7 mouse cellular contexts compared by ENCODE assay signal in genomic region chr10:82241401-82241788, GRCm38 (mm10). TPM values are rescaled to one million over a fixed set of nuclear protein-coding genes. Genes with fewer than 3 reads are reported as not detected.
A peak's percentile ranks its signal among the peaks of the same experiment; 100 is the strongest.
DNase-seq lines count a peak whose midpoint lies in the region; ATAC-seq and TF ChIP-seq lines count a peak whose summit lies in the region.

No protein-coding gene starts in this region.

- 71% methylated on average over 5 of the region's 5 CpGs for WGBS in lung, embryonic 16.5 days
- WGBS in forebrain, embryonic 12.5 days: 75% methylated on average over 5 of the region's 5 CpGs
- WGBS in limb, embryonic 14.5 days: 64% methylated on average over 5 of the region's 5 CpGs
- 74% methylated on average over 5 of the region's 5 CpGs for WGBS in stomach, embryonic 14.5 days

- peak overlapping the region; percentile 83 for H3K9ac ChIP-seq in lung, embryonic 16.5 days (ENCODE audit: low read length)
- H3K9ac ChIP-seq in forebrain, embryonic 12.5 days: no peak overlapping the region
- H3K9ac ChIP-seq in limb, embryonic 14.5 days (ENCODE audit: low read depth, low read length, severe bottlenecking): peak overlapping the region; percentile 77
- no peak overlapping the region for H3K9ac ChIP-seq in stomach, embryonic 14.5 days (replicated peaks; ENCODE audit: low read depth, low read length)

- peak overlapping the region; percentile 78 for H3K4me3 ChIP-seq in lung, embryonic 16.5 days (ENCODE audit: low read length)
- H3K4me3 ChIP-seq in forebrain, embryonic 12.5 days (replicated peaks): peak overlapping the region; percentile 75
- H3K4me3 ChIP-seq in limb, embryonic 14.5 days (replicated peaks; ENCODE audit: low read length): peak overlapping the region; percentile 83
- peak overlapping the region; percentile 81 for H3K4me3 ChIP-seq in stomach, embryonic 14.5 days (ENCODE audit: low read depth, low read length)

- no peak overlapping the region; the same call in 1 of the 2 replicates for H3K27ac ChIP-seq in lung, embryonic 16.5 days (ENCODE audit: low read length)
- H3K27ac ChIP-seq in forebrain, embryonic 12.5 days: peak overlapping the region; percentile 89; the same call in 1 of the 2 replicates
- 0 out of 2 replicates have a peak overlapping the region, but pooled peaks have one; percentile 30 for H3K27ac ChIP-seq in limb, embryonic 14.5 days (replicated peaks; ENCODE audit: low read depth, low read length)
- no peak overlapping the region for H3K27ac ChIP-seq in stomach, embryonic 14.5 days (ENCODE audit: low read length)

- TF ChIP-seq POLR2A in limb, embryonic 14.5 days (IDR thresholded peaks at IDR 0.05; ENCODE audit: borderline replicate concordance, extremely low read depth, insufficient read depth, insufficient read length): no peak

- H3K27me3 ChIP-seq in lung, embryonic 16.5 days (ENCODE audit: control insufficient read depth, insufficient read depth, low read depth, low read length): no peaks in the 10 kb centered on the region
- no peaks in the 10 kb centered on the region for H3K27me3 ChIP-seq in forebrain, embryonic 12.5 days
- H3K27me3 ChIP-seq in limb, embryonic 14.5 days (ENCODE audit: control insufficient read depth, insufficient read depth, low read length): no peaks in the 10 kb centered on the region
- no peaks in the 10 kb centered on the region for H3K27me3 ChIP-seq in stomach, embryonic 14.5 days (ENCODE audit: control insufficient read depth, insufficient read depth, low read length)

- ATAC-seq in lung, embryonic 16.5 days (ENCODE audit: low read depth): no peak
- ATAC-seq in forebrain, embryonic 12.5 days (ENCODE audit: low FRiP score): no peak
- peak; percentile 31; the same call in 1 of the 2 replicates for ATAC-seq in limb, embryonic 14.5 days (ENCODE audit: low FRiP score, low read depth)
- ATAC-seq in stomach, embryonic 14.5 days (ENCODE audit: insufficient number of reproducible peaks, insufficient read depth, low FRiP score, low read depth): no peak

- H3K36me3 ChIP-seq in lung, embryonic 16.5 days (ENCODE audit: control insufficient read depth, insufficient read depth, low read length): peaks cover 6% of the 10 kb centered on the region; the same call in 1 of the 2 replicates
- peaks cover 15% of the 10 kb centered on the region for H3K36me3 ChIP-seq in forebrain, embryonic 12.5 days (replicated peaks)
- H3K36me3 ChIP-seq in limb, embryonic 14.5 days (ENCODE audit: control insufficient read depth, insufficient read depth, low read length): peaks cover 5% of the 10 kb centered on the region
- H3K36me3 ChIP-seq in stomach, embryonic 14.5 days (ENCODE audit: control insufficient read depth, insufficient read depth, low read length): no peaks in the 10 kb centered on the region

- peaks cover 2% of the 10 kb centered on the region; the same call in 1 of the 2 replicates for H3K4me1 ChIP-seq in lung, embryonic 16.5 days (replicated peaks; ENCODE audit: control insufficient read depth, insufficient read depth, low read length)
- peaks cover 5% of the 10 kb centered on the region; the same call in 1 of the 2 replicates for H3K4me1 ChIP-seq in forebrain, embryonic 12.5 days
- H3K4me1 ChIP-seq in limb, embryonic 14.5 days (ENCODE audit: control insufficient read depth, insufficient read depth, low read length): peaks cover 3% of the 10 kb centered on the region; the same call in 1 of the 2 replicates
- H3K4me1 ChIP-seq in stomach, embryonic 14.5 days (ENCODE audit: control insufficient read depth, insufficient read depth, low read length): no peaks in the 10 kb centered on the region

- H3K9me3 ChIP-seq in lung, embryonic 16.5 days (ENCODE audit: control insufficient read depth, low read length): peaks cover 5% of the 10 kb centered on the region; the same call in 1 of the 2 replicates
- H3K9me3 ChIP-seq in forebrain, embryonic 12.5 days: peaks cover 25% of the 10 kb centered on the region
- peaks cover 6% of the 10 kb centered on the region; the same call in 1 of the 2 replicates for H3K9me3 ChIP-seq in limb, embryonic 14.5 days (ENCODE audit: control insufficient read depth, low read length)
- peaks cover 5% of the 10 kb centered on the region; the same call in 1 of the 2 replicates for H3K9me3 ChIP-seq in stomach, embryonic 14.5 days (ENCODE audit: control insufficient read depth, low read depth, low read length)

- peak overlapping the region; percentile 72 for H3K4me2 ChIP-seq in lung, embryonic 16.5 days (ENCODE audit: low read depth, low read length)
- peak overlapping the region; percentile 68 for H3K4me2 ChIP-seq in forebrain, embryonic 12.5 days
- H3K4me2 ChIP-seq in limb, embryonic 14.5 days (replicated peaks; ENCODE audit: low read depth, low read length, severe bottlenecking): peak overlapping the region; percentile 57
- H3K4me2 ChIP-seq in stomach, embryonic 14.5 days (replicated peaks; ENCODE audit: low read depth, low read length): peak overlapping the region; percentile 73

- no peak for DNase-seq in lung, postnatal 14 days
- peak; percentile 3 for DNase-seq in limb, embryonic 14.5 days (ENCODE audit: low spot score)
- no peak for DNase-seq in thymus, postnatal 14 days
- no peak for DNase-seq in adrenal gland, postnatal 4 days (ENCODE audit: low spot score in 2 of 2)

RNA-seq across cellular contexts. Expression of gene Zfp938, which starts 0.3 kb away (rescaled TPM):
- polyA plus RNA-seq in lung, embryonic 16.5 days (2015; fragmentation: Nextera tagmentation; extraction: Ambion mirVana): 15.3 and 16.4 TPM in 2 replicates
- 15.0 and 15.8 TPM in 2 replicates for polyA plus RNA-seq in forebrain, embryonic 12.5 days (2016; fragmentation: Nextera tagmentation; extraction: Ambion mirVana)
- polyA plus RNA-seq in limb, embryonic 14.5 days (2012; rRNA removed): 8.9 and 13.9 TPM in 2 replicates
- 15.9 and 17.2 TPM in 2 replicates for polyA plus RNA-seq in limb, embryonic 14.5 days (2014; fragmentation: Nextera tagmentation; extraction: Ambion mirVana)
- polyA plus RNA-seq in stomach, embryonic 14.5 days (2014; fragmentation: Nextera tagmentation; extraction: Ambion mirVana): 16.6 and 17.0 TPM in 2 replicates
- total RNA-seq in adrenal gland, postnatal 4 days (2021): 10 to 100 TPM in 1 of 2 experiments, 1 to 10 TPM in 1; 9.8 to 11.6 TPM

Comparison
In these comparisons a context has a peak if more than half of its experiments do, and no peak if none do; other contexts are left out.
1. H3K27ac ChIP-seq: peak in forebrain, embryonic 12.5 days (single experiment) and limb, embryonic 14.5 days (single experiment); none in lung, embryonic 16.5 days (single experiment) and stomach, embryonic 14.5 days (single experiment).
2. H3K9ac ChIP-seq: peak in lung, embryonic 16.5 days (single experiment) and limb, embryonic 14.5 days (single experiment); none in forebrain, embryonic 12.5 days (single experiment) and stomach, embryonic 14.5 days (single experiment).
3. Peak in every context shown above with its lines, with median percentiles within 50 percentile points of each other: H3K4me2 ChIP-seq and H3K4me3 ChIP-seq.